Mouse (Mus musculus) hindbrain, embryonic 16.5 days (tissue): ENCODE measurements around the gene Coro2a. TPM values are rescaled to one million over a fixed set of nuclear protein-coding genes. Genes with fewer than 3 reads are reported as not detected.

Experiments
- ATAC-seq: fragments of 200-750 bp; cut with Nextera tagmentation; 2 replicates; pipeline ENCODE4 v1.8.0; 2017; ENCODE audit warnings: moderate TSS enrichment, moderate library complexity
- H3K27ac ChIP-seq: fragments of 300-500 bp; sonication (generic); 2 replicates; pipeline ENCODE4 v1.5.1; 2014; ENCODE audit warnings: low read depth, mild to moderate bottlenecking, control low read depth, low read length, moderate library complexity
- H3K27me3 ChIP-seq: fragments of 300-500 bp; sonication (generic); replicated peaks from 2 replicates; pipeline ENCODE4 v1.6.1; 2014; ENCODE audit warnings: low read length; ENCODE audit not compliant: control insufficient read depth, insufficient read depth
- H3K36me3 ChIP-seq: fragments of 300-500 bp; sonication (generic); 2 replicates; pipeline ENCODE4 v1.6.1; 2014; ENCODE audit warnings: mild to moderate bottlenecking, low read length, moderate library complexity, mixed read lengths; ENCODE audit not compliant: control insufficient read depth, insufficient read depth
- H3K4me1 ChIP-seq: fragments of 300-500 bp; sonication (generic); 2 replicates; pipeline ENCODE4 v1.6.1; 2014; ENCODE audit warnings: low read depth, low read length; ENCODE audit not compliant: control insufficient read depth, insufficient read depth
- H3K4me2 ChIP-seq: fragments of 300-500 bp; sonication (generic); 2 replicates; pipeline ENCODE4 v1.6.1; 2014; ENCODE audit warnings: mild to moderate bottlenecking, low read length, control low read depth, moderate library complexity
- H3K4me3 ChIP-seq: fragments of 300-500 bp; sonication (generic); 2 replicates; pipeline ENCODE4 v1.5.1; 2014; ENCODE audit warnings: mild to moderate bottlenecking, low read length, control low read depth, moderate library complexity
- H3K9ac ChIP-seq: fragments of 300-500 bp; sonication (generic); 2 replicates; pipeline ENCODE4 v1.6.1; 2014; ENCODE audit warnings: low read depth, mild to moderate bottlenecking, control low read depth, low read length, moderate library complexity
- H3K9me3 ChIP-seq: fragments of 300-500 bp; sonication (generic); 2 replicates; pipeline ENCODE4 v1.6.1; 2014; ENCODE audit warnings: mild to moderate bottlenecking, low read length, moderate library complexity; ENCODE audit not compliant: control insufficient read depth
- WGBS: fragments of 180-500 bp; shearing (Covaris S2); extraction: QIAGEN DNeasy Blood & Tissue Kit; methylation state at CpG from one replicate; pipeline ENCODE4 v1.1.7; 2014; 5-methylcytosine and 5-hydroxymethylcytosine counted together
- polyA plus RNA-seq: library from polyadenylated mRNA; unstranded; fragments of >200 nt; fragmentation: Nextera tagmentation; extraction: Ambion mirVana; gene quantifications from 2 replicates; pipeline ENCODE4 v1.2.1, GENCODE M21; 2015

The Coro2a gene
- polyA plus RNA-seq, 1 experiment from 2014 or later: 7.9 TPM

GRCm38 (mm10) chr4:46546709-46547108 is 55.3 kb downstream of the Coro2a start:
- Histone ChIP-seq H3K4me3 (no peak overlapping the region), H3K9me3 (no peaks in the 10 kb centered on the region), H3K4me1 (no peaks in the 10 kb centered on the region), H3K27me3 (no peaks in the 10 kb centered on the region), H3K27ac (no peak overlapping the region), H3K9ac (no peak overlapping the region), H3K4me2 (no peak overlapping the region), H3K36me3 (peaks cover 5% of the 10 kb centered on the region; the same call in 1 of the 2 replicates)
- ATAC-seq: no peak
- 24% methylated on average over 6 of the region's 6 CpGs for WGBS

DNA sequence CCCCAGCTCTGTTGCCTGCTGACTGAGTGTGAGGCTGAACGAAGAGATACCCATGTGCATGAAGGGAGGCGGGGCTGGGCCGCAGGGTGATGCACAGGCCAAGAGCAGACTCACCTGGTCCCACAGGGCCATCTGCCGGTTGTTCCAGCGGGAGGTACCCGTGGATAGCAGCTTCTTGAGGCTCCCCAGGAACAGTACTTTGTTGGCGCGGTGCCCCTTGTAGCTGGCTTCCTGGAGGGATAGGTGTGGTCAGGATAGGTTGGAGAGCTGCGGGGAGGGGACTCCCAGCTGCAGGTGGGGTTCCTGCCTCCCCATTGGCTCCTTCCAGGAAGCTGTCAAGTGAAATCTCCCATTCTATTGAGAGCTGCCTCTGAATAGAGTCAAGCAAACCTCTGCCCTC is 56.5 kb downstream of the Coro2a start:
- Histone ChIP-seq H3K36me3 (peaks cover 5% of the 10 kb centered on the region; the same call in 1 of the 2 replicates), H3K4me3 (no peak overlapping the region), H3K4me1 (no peaks in the 10 kb centered on the region), H3K9ac (no peak overlapping the region), H3K9me3 (no peaks in the 10 kb centered on the region), H3K27me3 (no peaks in the 10 kb centered on the region), H3K27ac (no peak overlapping the region), H3K4me2 (no peak overlapping the region)
- ATAC-seq: no peak
- 15% methylated on average over 9 of the region's 9 CpGs for WGBS

GRCm38 (mm10) chr4:46544313-46544712 is 57.7 kb downstream of the Coro2a start:
- no peaks in the 10 kb centered on the region for H3K4me1 ChIP-seq
- H3K27me3 ChIP-seq: no peaks in the 10 kb centered on the region
- H3K9ac ChIP-seq: no peak overlapping the region
- H3K27ac ChIP-seq: no peak overlapping the region
- peaks cover 5% of the 10 kb centered on the region; the same call in 1 of the 2 replicates for H3K36me3 ChIP-seq
- WGBS: 36% methylated on average over 1 of the region's 1 CpGs
- no peak overlapping the region for H3K4me3 ChIP-seq
- ATAC-seq: no peak
- H3K4me2 ChIP-seq: no peak overlapping the region
- no peaks in the 10 kb centered on the region for H3K9me3 ChIP-seq

GRCm38 (mm10) chr4:46543366-46544050 is 58.5 kb downstream of the Coro2a start:
- H3K27ac ChIP-seq: no peak overlapping the region
- peaks cover 5% of the 10 kb centered on the region; the same call in 1 of the 2 replicates for H3K36me3 ChIP-seq
- H3K4me2 ChIP-seq: no peak overlapping the region
- H3K4me1 ChIP-seq: no peaks in the 10 kb centered on the region
- 0 out of 2 replicates have a peak, but pooled peaks cover 4% of the 10 kb centered on the region for H3K27me3 ChIP-seq
- no peak overlapping the region for H3K9ac ChIP-seq
- no peak for ATAC-seq
- no peak overlapping the region for H3K4me3 ChIP-seq
- H3K9me3 ChIP-seq: no peaks in the 10 kb centered on the region
- 93% methylated on average over 13 of the region's 13 CpGs for WGBS

DNA sequence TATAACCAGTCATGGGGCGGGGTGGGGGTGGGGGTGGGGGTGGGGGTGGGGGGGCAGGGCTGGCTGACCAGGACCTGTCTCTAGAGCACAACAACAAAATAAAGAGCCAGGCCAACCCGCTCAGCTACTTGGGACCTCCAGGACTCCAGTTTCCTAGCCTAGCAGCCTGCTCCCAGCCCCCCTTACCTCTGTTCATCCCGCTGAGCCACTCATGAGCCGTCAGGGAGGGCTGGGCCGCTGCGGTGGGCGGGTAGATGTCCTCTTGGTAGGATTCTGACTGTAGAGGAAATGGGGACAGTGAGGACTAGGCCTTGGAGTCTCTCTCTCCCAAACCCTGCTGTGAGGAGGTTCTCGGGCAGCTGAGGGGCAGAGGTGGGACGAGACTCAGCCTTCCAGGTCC is 60.3 kb downstream of the Coro2a start:
- Histone ChIP-seq H3K4me1 (no peaks in the 10 kb centered on the region), H3K4me2 (no peak overlapping the region), H3K9ac (no peak overlapping the region), H3K4me3 (no peak overlapping the region), H3K27ac (no peak overlapping the region), H3K27me3 (0 out of 2 replicates have a peak, but pooled peaks cover 4% of the 10 kb centered on the region), H3K9me3 (no peaks in the 10 kb centered on the region), H3K36me3 (no peaks in the 10 kb centered on the region)
- WGBS: 44% methylated on average over 9 of the region's 9 CpGs
- no peak for ATAC-seq

GRCm38 (mm10) chr4:46539167-46539566 is 62.8 kb downstream of the Coro2a start:
- Histone ChIP-seq H3K4me3 (no peak overlapping the region), H3K9me3 (no peaks in the 10 kb centered on the region), H3K9ac (no peak overlapping the region), H3K36me3 (no peaks in the 10 kb centered on the region), H3K27me3 (peaks cover 17% of the 10 kb centered on the region), H3K27ac (no peak overlapping the region), H3K4me1 (peaks cover 7% of the 10 kb centered on the region), H3K4me2 (no peak overlapping the region)
- no peak for ATAC-seq
- WGBS: 62% methylated on average over 9 of the region's 9 CpGs

- peaks cover 17% of the 10 kb centered on the region for H3K27me3 ChIP-seq
- ATAC-seq: peak; percentile 58
- peaks cover 7% of the 10 kb centered on the region for H3K4me1 ChIP-seq
- H3K4me2 ChIP-seq: peak within 1 kb of the TSS; percentile 54
- 1% methylated on average over 46 of the region's 46 CpGs for WGBS
- no peak within 1 kb of the TSS for H3K27ac ChIP-seq
- no peaks in the 10 kb centered on the region for H3K36me3 ChIP-seq
- peak within 1 kb of the TSS; percentile 33 for H3K4me3 ChIP-seq
- H3K9me3 ChIP-seq: no peaks in the 10 kb centered on the region
- peak within 1 kb of the TSS; percentile 8 for H3K9ac ChIP-seq
These were observed 66.1 kb downstream of the Coro2a start, which contains the start of gene Trim14 for GRCm38 (mm10) chr4:46535840-46536361. Gene Trim14 (minus strand): TSS chr4:46536141.

DNA sequence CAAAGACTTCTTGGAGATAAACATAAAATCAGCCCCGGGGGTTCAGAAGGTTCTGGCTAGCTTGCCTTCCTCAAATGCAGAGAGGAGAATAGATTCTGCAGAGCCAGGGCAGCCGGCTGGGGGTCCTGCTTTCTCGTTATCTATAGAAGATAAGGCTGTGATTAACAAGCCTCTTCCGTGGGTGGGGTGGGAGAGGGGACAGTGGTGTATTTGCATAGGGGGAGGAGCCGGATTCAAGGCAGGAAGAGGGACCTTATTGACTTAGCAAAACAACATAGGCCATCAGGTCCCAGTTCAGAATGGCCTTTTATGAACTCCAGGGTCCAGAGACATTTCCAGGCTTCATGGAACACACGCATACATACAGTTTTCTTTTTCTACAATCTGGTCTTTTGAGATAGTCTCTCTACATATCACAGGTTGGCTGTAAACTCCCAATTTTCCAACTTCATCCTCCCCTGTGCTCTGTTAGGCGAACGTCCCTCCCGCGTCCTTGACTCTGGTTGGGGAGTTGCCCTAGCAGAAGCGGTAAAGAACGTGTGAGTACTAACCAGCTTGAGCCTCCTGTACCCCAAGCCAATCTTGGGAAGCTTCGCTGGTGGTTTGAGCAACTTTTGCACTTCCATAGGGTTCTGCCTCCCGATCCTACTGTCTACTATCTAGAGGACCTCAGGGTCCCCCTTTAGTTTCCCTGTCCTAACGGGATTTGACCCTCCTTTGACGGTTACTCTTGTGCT is 66.7 kb downstream of the Coro2a start:
- Histone ChIP-seq H3K9me3 (no peaks in the 10 kb centered on the region), H3K9ac (peak overlapping the region; percentile 8), H3K4me2 (peak overlapping the region; percentile 54), H3K27ac (no peak overlapping the region), H3K36me3 (no peaks in the 10 kb centered on the region), H3K27me3 (peaks cover 17% of the 10 kb centered on the region), H3K4me3 (peak overlapping the region; percentile 33), H3K4me1 (peaks cover 7% of the 10 kb centered on the region)
- no peak for ATAC-seq
- WGBS: 7% methylated on average over 16 of the region's 16 CpGs
